Mouse (Mus musculus): ENCODE results near the gene Usp9x. TPM values are rescaled to one million over a fixed set of nuclear protein-coding genes. Genes with fewer than 3 reads are reported as not detected.
A peak's percentile ranks its signal among the peaks of the same experiment; 100 is the strongest.

The Usp9x gene
- total RNA-seq, 1 experiment: 228 TPM

- Histone ChIP-seq H3K4me1 (ENCODE audit: control insufficient read depth in 2 of 2, insufficient read depth in 2 of 2, low read length in 2 of 2, poor library complexity in 1 of 2) (no peaks in the 10 kb centered on the region), H3K27ac (ENCODE audit: insufficient read depth, low read depth, low read length, poor library complexity, severe bottlenecking) (no peak overlapping the region), H3K9me3 (ENCODE audit: control insufficient read depth, insufficient read depth, low read depth, low read length) (no peaks in the 10 kb centered on the region), H3K9ac (ENCODE audit: insufficient read depth, low read depth, low read length, poor library complexity, severe bottlenecking) (no peak overlapping the region), H3K4me3 (ENCODE audit: insufficient read depth in 1 of 2, low read depth in 1 of 2, low read length in 2 of 2, poor library complexity in 1 of 2, severe bottlenecking in 1 of 2) (no peak overlapping the region), H3K36me3 (ENCODE audit: control insufficient read depth, insufficient read depth, low read length, poor library complexity, severe bottlenecking) (no peaks in the 10 kb centered on the region)
- TF ChIP-seq ZC3H11A (IDR thresholded peaks at IDR 0.05; ENCODE audit: borderline replicate concordance, low read depth, low read length): no peak
- no peak for TF ChIP-seq ZNF384 (IDR thresholded peaks at IDR 0.05; ENCODE audit: low read depth, low read length)
- no peak for TF ChIP-seq CHD2 (IDR thresholded peaks at IDR 0.05; ENCODE audit: low read depth, low read length)
- TF ChIP-seq HCFC1 (IDR thresholded peaks at IDR 0.05; ENCODE audit: borderline replicate concordance, insufficient read depth, low read length): no peak
- TF ChIP-seq MAFK (IDR thresholded peaks at IDR 0.05; ENCODE audit: insufficient read depth, low read depth, low read length): no peak
- DNase-seq (ENCODE audit: low read depth, low spot score): no peak
- in situ Hi-C loops (cut with MboI; ENCODE audit: low sequenced_read_pairs in 2 of 2, unreplicated experiment in 2 of 2): no loop called here
These were observed 14.3 kb downstream of the Usp9x start for GRCm38 (mm10) chrX:13085621-13086020.

GRCm38 (mm10) chrX:13096985-13097384 lies 25.7 kb downstream of the Usp9x start:
- no peaks in the 10 kb centered on the region for H3K4me1 ChIP-seq (ENCODE audit: control insufficient read depth in 2 of 2, insufficient read depth in 2 of 2, low read length in 2 of 2, poor library complexity in 1 of 2)

GRCm38 (mm10) chrX:13206514-13206913 lies 135.2 kb downstream of the Usp9x start:
- TF ChIP-seq HCFC1 (IDR thresholded peaks at IDR 0.05; ENCODE audit: borderline replicate concordance, insufficient read depth, low read length): no peak
- no peak for TF ChIP-seq ZNF384 (IDR thresholded peaks at IDR 0.05; ENCODE audit: low read depth, low read length)
- no peak for TF ChIP-seq ZC3H11A (IDR thresholded peaks at IDR 0.05; ENCODE audit: borderline replicate concordance, low read depth, low read length)
- TF ChIP-seq CHD2 (IDR thresholded peaks at IDR 0.05; ENCODE audit: low read depth, low read length): no peak
- DNase-seq (ENCODE audit: low read depth, low spot score): peak; percentile 66
- Histone ChIP-seq H3K36me3 (ENCODE audit: control insufficient read depth, insufficient read depth, low read length, poor library complexity, severe bottlenecking) (peaks cover 3% of the 10 kb centered on the region), H3K9me3 (ENCODE audit: control insufficient read depth, insufficient read depth, low read depth, low read length) (no peaks in the 10 kb centered on the region), H3K4me3 (ENCODE audit: insufficient read depth in 1 of 2, low read depth in 1 of 2, low read length in 2 of 2, poor library complexity in 1 of 2, severe bottlenecking in 1 of 2) (no peak overlapping the region; a peak in 1 of 4 replicates), H3K27ac (ENCODE audit: insufficient read depth, low read depth, low read length, poor library complexity, severe bottlenecking) (peak overlapping the region; percentile 83; the same call in 1 of the 2 replicates), H3K4me1 (ENCODE audit: control insufficient read depth in 2 of 2, insufficient read depth in 2 of 2, low read length in 2 of 2, poor library complexity in 1 of 2) (peaks cover 3 to 5% of the 10 kb centered on the region in 2 experiments; a peak in 1 of 4 replicates), H3K9ac (ENCODE audit: insufficient read depth, low read depth, low read length, poor library complexity, severe bottlenecking) (0 out of 2 replicates have a peak overlapping the region, but pooled peaks have one; percentile 7)
- in situ Hi-C loops (cut with MboI; ENCODE audit: low sequenced_read_pairs in 2 of 2, unreplicated experiment in 2 of 2): loop anchor here (25.0 kb wide), 3 partner anchors 294 to 519 kb away; no protein-coding TSS in a partner anchor

More at GRCm38 (mm10) chrX:13096985-13097384, 25.7 kb downstream of the Usp9x start:
- no peak for TF ChIP-seq MAFK (IDR thresholded peaks at IDR 0.05; ENCODE audit: insufficient read depth, low read depth, low read length)
- H3K9ac ChIP-seq (ENCODE audit: insufficient read depth, low read depth, low read length, poor library complexity, severe bottlenecking): no peak overlapping the region
- no peak overlapping the region for H3K4me3 ChIP-seq (ENCODE audit: insufficient read depth in 1 of 2, low read depth in 1 of 2, low read length in 2 of 2, poor library complexity in 1 of 2, severe bottlenecking in 1 of 2)
- H3K9me3 ChIP-seq (ENCODE audit: control insufficient read depth, insufficient read depth, low read depth, low read length): no peaks in the 10 kb centered on the region
- no peak overlapping the region for H3K27ac ChIP-seq (ENCODE audit: insufficient read depth, low read depth, low read length, poor library complexity, severe bottlenecking)
- no peaks in the 10 kb centered on the region; the same call in 1 of the 2 replicates for H3K36me3 ChIP-seq (ENCODE audit: control insufficient read depth, insufficient read depth, low read length, poor library complexity, severe bottlenecking)
- no peak for DNase-seq (ENCODE audit: low read depth, low spot score)
- in situ Hi-C loops (cut with MboI; ENCODE audit: low sequenced_read_pairs in 2 of 2, unreplicated experiment in 2 of 2): no loop called here

GRCm38 (mm10) chrX:13207512-13208341 lies 136.4 kb downstream of the Usp9x start:
- Histone ChIP-seq H3K36me3 (ENCODE audit: control insufficient read depth, insufficient read depth, low read length, poor library complexity, severe bottlenecking) (no peaks in the 10 kb centered on the region), H3K4me3 (ENCODE audit: insufficient read depth in 1 of 2, low read depth in 1 of 2, low read length in 2 of 2, poor library complexity in 1 of 2, severe bottlenecking in 1 of 2) (peak overlapping the region; percentile 25 to 45), H3K9me3 (ENCODE audit: control insufficient read depth, insufficient read depth, low read depth, low read length) (no peaks in the 10 kb centered on the region), H3K4me1 (ENCODE audit: control insufficient read depth in 2 of 2, insufficient read depth in 2 of 2, low read length in 2 of 2, poor library complexity in 1 of 2) (peaks cover 3 to 5% of the 10 kb centered on the region in 2 experiments; a peak in 1 of 4 replicates), H3K9ac (ENCODE audit: insufficient read depth, low read depth, low read length, poor library complexity, severe bottlenecking) (peak overlapping the region; percentile 65), H3K27ac (ENCODE audit: insufficient read depth, low read depth, low read length, poor library complexity, severe bottlenecking) (peak overlapping the region; percentile 83)
- TF ChIP-seq MAFK (IDR thresholded peaks at IDR 0.05; ENCODE audit: insufficient read depth, low read depth, low read length) (no peak), ZC3H11A (IDR thresholded peaks at IDR 0.05; ENCODE audit: borderline replicate concordance, low read depth, low read length) (peak; percentile 70; the same call in 1 of the 2 replicates)
- peak; percentile 84 for DNase-seq (ENCODE audit: low read depth, low spot score)
- in situ Hi-C loops (cut with MboI; ENCODE audit: low sequenced_read_pairs in 2 of 2, unreplicated experiment in 2 of 2): loop anchor here (25.0 kb wide), 3 partner anchors 295 to 520 kb away; no protein-coding TSS in a partner anchor
